Mouse (Mus musculus): ENCODE results near the gene Atp5f1. TPM values are rescaled to one million over a fixed set of nuclear protein-coding genes. Genes with fewer than 3 reads are reported as not detected.

Gene Atp5f1
- polyA plus RNA-seq, 1 experiment from 2014 or later, result 459 TPM

GRCm38 (mm10) chr3:105958974-105959580 lies 822 bp downstream of the Atp5f1 start, which contains the start of gene Wdr77:
Wdr77 (plus strand) TSS chr3:105959369.
- Histone ChIP-seq H3K4me3 (peak within 1 kb of the TSS; percentile 97), H3K4me1 (peaks cover 26% of the 10 kb centered on the region), H3K9me3 (no peaks in the 10 kb centered on the region), H3K36me3 (replicated peaks) (peaks cover 69% of the 10 kb centered on the region), H3K27ac (replicated peaks) (peak within 1 kb of the TSS; percentile 96), H3K27me3 (replicated peaks; ENCODE audit: low read depth, poor library complexity, severe bottlenecking) (no peaks in the 10 kb centered on the region)
- under 1% methylated on average over 52 of the region's 52 CpGs for WGBS
- DNase-seq (ENCODE audit: low spot score), result peak; percentile 98

GRCm38 (mm10) chr3:105958204-105958603 lies 1.7 kb downstream of the Atp5f1 start:
- peak overlapping the region; percentile 97 for H3K4me3 ChIP-seq
- peaks cover 26% of the 10 kb centered on the region for H3K4me1 ChIP-seq
- peak overlapping the region; percentile 96 for H3K27ac ChIP-seq (replicated peaks)
- H3K27me3 ChIP-seq (replicated peaks; ENCODE audit: low read depth, poor library complexity, severe bottlenecking), result no peaks in the 10 kb centered on the region
- no peaks in the 10 kb centered on the region for H3K9me3 ChIP-seq
- 49% methylated on average over 5 of the region's 5 CpGs for WGBS
- no peak for DNase-seq (ENCODE audit: low spot score)
- peaks cover 69% of the 10 kb centered on the region for H3K36me3 ChIP-seq (replicated peaks)

GRCm38 (mm10) chr3:105957235-105957634 lies 2.7 kb downstream of the Atp5f1 start:
- Histone ChIP-seq H3K4me3 (peak overlapping the region; percentile 97), H3K9me3 (no peaks in the 10 kb centered on the region), H3K27me3 (replicated peaks; ENCODE audit: low read depth, poor library complexity, severe bottlenecking) (no peaks in the 10 kb centered on the region), H3K4me1 (peaks cover 26% of the 10 kb centered on the region), H3K27ac (replicated peaks) (no peak overlapping the region), H3K36me3 (replicated peaks) (peaks cover 69% of the 10 kb centered on the region)
- DNase-seq (ENCODE audit: low spot score), result no peak
- WGBS, result 94% methylated on average over 1 of the region's 1 CpGs

- no peaks in the 10 kb centered on the region for H3K9me3 ChIP-seq
- 94% methylated on average over 7 of the region's 7 CpGs for WGBS
- no peak overlapping the region for H3K4me3 ChIP-seq
- H3K36me3 ChIP-seq (replicated peaks), result peaks cover 100% of the 10 kb centered on the region
- H3K27ac ChIP-seq (replicated peaks), result no peak overlapping the region
- DNase-seq (ENCODE audit: low spot score), result no peak
- no peaks in the 10 kb centered on the region for H3K4me1 ChIP-seq
- H3K27me3 ChIP-seq (replicated peaks; ENCODE audit: low read depth, poor library complexity, severe bottlenecking), result no peaks in the 10 kb centered on the region
Observed at GRCm38 (mm10) chr3:105951348-105951747, 8.6 kb downstream of the Atp5f1 start.

- 94% methylated on average over 4 of the region's 4 CpGs for WGBS
- H3K4me1 ChIP-seq, result no peaks in the 10 kb centered on the region
- DNase-seq (ENCODE audit: low spot score), result no peak
- H3K4me3 ChIP-seq, result no peak overlapping the region
- no peak overlapping the region for H3K27ac ChIP-seq (replicated peaks)
- no peaks in the 10 kb centered on the region for H3K27me3 ChIP-seq (replicated peaks; ENCODE audit: low read depth, poor library complexity, severe bottlenecking)
- peaks cover 30% of the 10 kb centered on the region for H3K36me3 ChIP-seq (replicated peaks)
- H3K9me3 ChIP-seq, result no peaks in the 10 kb centered on the region
Observed at GRCm38 (mm10) chr3:105936111-105936510, 23.8 kb downstream of the Atp5f1 start.

GRCm38 (mm10) chr3:105935033-105935432 lies 24.9 kb downstream of the Atp5f1 start:
- 96% methylated on average over 5 of the region's 5 CpGs for WGBS
- H3K27ac ChIP-seq (replicated peaks), result no peak overlapping the region
- no peak overlapping the region for H3K4me3 ChIP-seq
- H3K27me3 ChIP-seq (replicated peaks; ENCODE audit: low read depth, poor library complexity, severe bottlenecking), result no peaks in the 10 kb centered on the region
- no peaks in the 10 kb centered on the region for H3K4me1 ChIP-seq
- no peaks in the 10 kb centered on the region for H3K9me3 ChIP-seq
- peaks cover 19% of the 10 kb centered on the region for H3K36me3 ChIP-seq (replicated peaks)
- DNase-seq (ENCODE audit: low spot score), result no peak

- 93% methylated on average over 6 of the region's 6 CpGs for WGBS
- no peak overlapping the region for H3K27ac ChIP-seq (replicated peaks)
- H3K9me3 ChIP-seq, result no peaks in the 10 kb centered on the region
- no peak for DNase-seq (ENCODE audit: low spot score)
- H3K4me3 ChIP-seq, result no peak overlapping the region
- peaks cover 12% of the 10 kb centered on the region for H3K36me3 ChIP-seq (replicated peaks)
- no peaks in the 10 kb centered on the region for H3K4me1 ChIP-seq
- no peaks in the 10 kb centered on the region for H3K27me3 ChIP-seq (replicated peaks; ENCODE audit: low read depth, poor library complexity, severe bottlenecking)
Observed at GRCm38 (mm10) chr3:105933926-105934325, 26.0 kb downstream of the Atp5f1 start.

GRCm38 (mm10) chr3:105932240-105933071 lies 27.4 kb downstream of the Atp5f1 start, which contains the start of gene I830077J02Rik:
I830077J02Rik (minus strand) TSS chr3:105932664.
- no peaks in the 10 kb centered on the region for H3K4me1 ChIP-seq
- WGBS, result 88% methylated on average over 8 of the region's 8 CpGs
- H3K9me3 ChIP-seq, result no peaks in the 10 kb centered on the region

GRCm38 (mm10) chr3:105931095-105931494 lies 28.8 kb downstream of the Atp5f1 start:
- H3K36me3 ChIP-seq (replicated peaks), result no peaks in the 10 kb centered on the region
- H3K9me3 ChIP-seq, result no peaks in the 10 kb centered on the region
- 93% methylated on average over 2 of the region's 2 CpGs for WGBS
- H3K27ac ChIP-seq (replicated peaks), result no peak overlapping the region
- H3K4me1 ChIP-seq, result no peaks in the 10 kb centered on the region
- no peak overlapping the region for H3K4me3 ChIP-seq
- no peak for DNase-seq (ENCODE audit: low spot score)
- no peaks in the 10 kb centered on the region for H3K27me3 ChIP-seq (replicated peaks; ENCODE audit: low read depth, poor library complexity, severe bottlenecking)

More at GRCm38 (mm10) chr3:105932240-105933071, 27.4 kb downstream of the Atp5f1 start, which contains the start of gene I830077J02Rik:
- Histone ChIP-seq H3K27ac (replicated peaks) (no peak within 1 kb of the TSS), H3K36me3 (replicated peaks) (peaks cover 6% of the 10 kb centered on the region), H3K27me3 (replicated peaks; ENCODE audit: low read depth, poor library complexity, severe bottlenecking) (no peaks in the 10 kb centered on the region), H3K4me3 (no peak within 1 kb of the TSS)
- no peak for DNase-seq (ENCODE audit: low spot score)

- no peaks in the 10 kb centered on the region for H3K27me3 ChIP-seq (replicated peaks; ENCODE audit: low read depth, poor library complexity, severe bottlenecking)
- WGBS, result 83% methylated on average over 7 of the region's 7 CpGs
- H3K4me3 ChIP-seq, result no peak overlapping the region
- H3K27ac ChIP-seq (replicated peaks), result no peak overlapping the region
- no peaks in the 10 kb centered on the region for H3K9me3 ChIP-seq
- no peaks in the 10 kb centered on the region for H3K4me1 ChIP-seq
- DNase-seq (ENCODE audit: low spot score), result no peak
- H3K36me3 ChIP-seq (replicated peaks), result no peaks in the 10 kb centered on the region
Observed at GRCm38 (mm10) chr3:105929821-105930220, 30.1 kb downstream of the Atp5f1 start.

GRCm38 (mm10) chr3:105928781-105929180 lies 31.1 kb downstream of the Atp5f1 start:
- H3K4me1 ChIP-seq, result no peaks in the 10 kb centered on the region
- H3K4me3 ChIP-seq, result no peak overlapping the region
- WGBS, result 88% methylated on average over 6 of the region's 6 CpGs
- no peaks in the 10 kb centered on the region for H3K9me3 ChIP-seq
- H3K27me3 ChIP-seq (replicated peaks; ENCODE audit: low read depth, poor library complexity, severe bottlenecking), result no peaks in the 10 kb centered on the region
- H3K36me3 ChIP-seq (replicated peaks), result no peaks in the 10 kb centered on the region
- no peak overlapping the region for H3K27ac ChIP-seq (replicated peaks)
- no peak for DNase-seq (ENCODE audit: low spot score)

GRCm38 (mm10) chr3:105928195-105928569 lies 31.7 kb downstream of the Atp5f1 start:
- Histone ChIP-seq H3K4me1 (no peaks in the 10 kb centered on the region), H3K4me3 (no peak overlapping the region), H3K9me3 (no peaks in the 10 kb centered on the region), H3K27ac (replicated peaks) (no peak overlapping the region), H3K36me3 (replicated peaks) (no peaks in the 10 kb centered on the region), H3K27me3 (replicated peaks; ENCODE audit: low read depth, poor library complexity, severe bottlenecking) (no peaks in the 10 kb centered on the region)
- no peak for DNase-seq (ENCODE audit: low spot score)
- 89% methylated on average over 3 of the region's 3 CpGs for WGBS
